Mouse (Mus musculus) intestine, embryonic 15.5 days (tissue): Measurements from ENCODE around the gene Inpp5d. TPM values are rescaled to one million over a fixed set of nuclear protein-coding genes. Genes with fewer than 3 reads are reported as not detected.

Source experiments
- ATAC-seq: fragments of 200-750 bp; cut with Nextera tagmentation; 2 replicates; pipeline ENCODE4 v1.8.0; 2017; ENCODE audit warnings: moderate TSS enrichment, moderate library complexity
- H3K27ac ChIP-seq: fragments of 300-500 bp; sonication (generic); 2 replicates; pipeline ENCODE4 v1.5.1; 2015; ENCODE audit warnings: mild to moderate bottlenecking, inconsistent platforms
- H3K27me3 ChIP-seq: fragments of 300-500 bp; sonication (generic); replicated peaks from 2 replicates; pipeline ENCODE4 v1.6.1; 2015; ENCODE audit warnings: inconsistent platforms
- H3K36me3 ChIP-seq: fragments of 300-500 bp; sonication (generic); 2 replicates; pipeline ENCODE4 v1.6.1; 2015; ENCODE audit warnings: inconsistent platforms
- H3K4me1 ChIP-seq: fragments of 300-500 bp; sonication (generic); replicated peaks from 2 replicates; pipeline ENCODE4 v1.6.1; 2015; ENCODE audit warnings: inconsistent platforms
- H3K4me2 ChIP-seq: fragments of 300-500 bp; sonication (generic); replicated peaks from 2 replicates; pipeline ENCODE4 v1.6.1; 2015; ENCODE audit warnings: mild to moderate bottlenecking, inconsistent platforms
- H3K4me3 ChIP-seq: fragments of 300-500 bp; sonication (generic); replicated peaks from 2 replicates; pipeline ENCODE4 v1.5.1; 2015; ENCODE audit warnings: inconsistent platforms
- H3K9ac ChIP-seq: fragments of 300-500 bp; sonication (generic); 2 replicates; pipeline ENCODE4 v1.6.1; 2015; ENCODE audit warnings: inconsistent platforms
- H3K9me3 ChIP-seq: fragments of 300-500 bp; sonication (generic); 2 replicates; pipeline ENCODE4 v1.6.1; 2016; ENCODE audit warnings: inconsistent platforms
- WGBS: fragments of 180-500 bp; shearing (Covaris S2); methylation state at CpG from one replicate; pipeline ENCODE4 v1.1.7; 2015; 5-methylcytosine and 5-hydroxymethylcytosine counted together
- polyA plus RNA-seq: library from polyadenylated mRNA; unstranded; fragments of >200 nt; fragmentation: Nextera tagmentation; extraction: Ambion mirVana; gene quantifications from 2 replicates; pipeline ENCODE4 v1.2.1, GENCODE M21; 2015

Gene Inpp5d
- 4.0 and 4.3 TPM in 2 replicates for polyA plus RNA-seq

DNA sequence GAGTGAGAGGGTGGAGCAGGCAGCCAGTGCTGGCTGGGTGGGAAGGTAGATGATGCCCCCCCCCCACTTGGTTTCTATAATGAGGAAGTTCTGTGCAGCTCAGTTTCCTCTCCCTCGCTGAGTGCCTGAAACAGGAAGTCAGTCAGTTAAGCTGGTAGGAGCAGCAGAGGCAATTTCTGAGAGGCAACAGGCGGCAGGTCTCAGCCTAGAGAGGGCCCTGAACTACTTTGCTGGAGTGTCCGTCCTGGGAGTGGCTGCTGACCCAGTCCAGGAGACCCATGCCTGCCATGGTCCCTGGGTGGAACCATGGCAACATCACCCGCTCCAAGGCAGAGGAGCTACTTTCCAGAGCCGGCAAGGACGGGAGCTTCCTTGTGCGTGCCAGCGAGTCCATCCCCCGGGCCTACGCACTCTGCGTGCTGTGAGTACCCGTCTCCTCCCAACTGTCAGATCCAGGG lies at the start of gene Inpp5d:
Gene Inpp5d, plus strand, starts transcription at position 102 of the 458 bp plus-strand sequence.
- Histone ChIP-seq H3K9me3 (no peaks in the 10 kb centered on the region), H3K36me3 (no peaks in the 10 kb centered on the region), H3K9ac (no peak within 1 kb of the TSS), H3K27ac (peak within 1 kb of the TSS; percentile 20; the same call in 1 of the 2 replicates), H3K27me3 (no peaks in the 10 kb centered on the region), H3K4me1 (no peaks in the 10 kb centered on the region), H3K4me2 (peak within 1 kb of the TSS; percentile 31), H3K4me3 (peak within 1 kb of the TSS; percentile 15)
- 69% methylated on average over 12 of the region's 12 CpGs for WGBS
- no peak; the same call in 1 of the 2 replicates for ATAC-seq

- peaks cover 6% of the 10 kb centered on the region; the same call in 1 of the 2 replicates for H3K4me1 ChIP-seq
- peak; percentile 26 for ATAC-seq
- H3K36me3 ChIP-seq: no peaks in the 10 kb centered on the region
- H3K9ac ChIP-seq: peak overlapping the region; percentile 37; the same call in 1 of the 2 replicates
- peak overlapping the region; percentile 92 for H3K27ac ChIP-seq
- no peaks in the 10 kb centered on the region for H3K27me3 ChIP-seq
- H3K4me3 ChIP-seq: peak overlapping the region; percentile 33
- no peaks in the 10 kb centered on the region for H3K9me3 ChIP-seq
- WGBS: 50% methylated on average over 5 of the region's 5 CpGs
- H3K4me2 ChIP-seq: peak overlapping the region; percentile 50
Observed at GRCm38 (mm10) chr1:87573261-87573660, 46.9 kb upstream of the Inpp5d start.

GRCm38 (mm10) chr1:87573800-87574215 lies 46.3 kb upstream of the Inpp5d start, which contains the start of gene Ngef:
Gene Ngef (minus strand): TSS chr1:87573870.
- WGBS: 46% methylated on average over 6 of the region's 6 CpGs
- no peaks in the 10 kb centered on the region for H3K9me3 ChIP-seq
- H3K27ac ChIP-seq: peak within 1 kb of the TSS; percentile 92
- no peaks in the 10 kb centered on the region for H3K27me3 ChIP-seq
- H3K4me3 ChIP-seq: peak within 1 kb of the TSS; percentile 33
- peak within 1 kb of the TSS; percentile 50 for H3K4me2 ChIP-seq
- H3K4me1 ChIP-seq: peaks cover 6% of the 10 kb centered on the region; the same call in 1 of the 2 replicates
- H3K9ac ChIP-seq: peak within 1 kb of the TSS; percentile 37; the same call in 1 of the 2 replicates
- peak; percentile 95 for ATAC-seq
- H3K36me3 ChIP-seq: no peaks in the 10 kb centered on the region

- 39% methylated on average over 6 of the region's 6 CpGs for WGBS
- peak overlapping the region; percentile 7; the same call in 1 of the 2 replicates for H3K4me3 ChIP-seq
- 0 out of 2 replicates have a peak overlapping the region, but pooled peaks have one; percentile 11 for H3K9ac ChIP-seq
- H3K27me3 ChIP-seq: no peaks in the 10 kb centered on the region
- no peaks in the 10 kb centered on the region for H3K9me3 ChIP-seq
- peak overlapping the region; percentile 92 for H3K27ac ChIP-seq
- no peaks in the 10 kb centered on the region for H3K36me3 ChIP-seq
- ATAC-seq: peak; percentile 48
- peak overlapping the region; percentile 49 for H3K4me2 ChIP-seq
- peaks cover 6% of the 10 kb centered on the region; the same call in 1 of the 2 replicates for H3K4me1 ChIP-seq
Observed at GRCm38 (mm10) chr1:87574353-87574752, 45.8 kb upstream of the Inpp5d start.

- H3K9ac ChIP-seq: no peak overlapping the region
- H3K9me3 ChIP-seq: no peaks in the 10 kb centered on the region
- H3K4me3 ChIP-seq: 0 out of 2 replicates have a peak overlapping the region, but pooled peaks have one; percentile 7
- WGBS: 34% methylated on average over 7 of the region's 7 CpGs
- peaks cover 6% of the 10 kb centered on the region; the same call in 1 of the 2 replicates for H3K4me1 ChIP-seq
- no peaks in the 10 kb centered on the region for H3K36me3 ChIP-seq
- H3K4me2 ChIP-seq: peak overlapping the region; percentile 49
- no peaks in the 10 kb centered on the region for H3K27me3 ChIP-seq
- ATAC-seq: peak; percentile 81
- H3K27ac ChIP-seq: peak overlapping the region; percentile 92
Observed at GRCm38 (mm10) chr1:87574785-87575184, 45.3 kb upstream of the Inpp5d start.

GRCm38 (mm10) chr1:87578965-87579364 lies 41.1 kb upstream of the Inpp5d start:
- Histone ChIP-seq H3K27ac (peak overlapping the region; percentile 63; the same call in 1 of the 2 replicates), H3K9ac (no peak overlapping the region), H3K27me3 (no peaks in the 10 kb centered on the region; the same call in 1 of the 2 replicates), H3K4me1 (peaks cover 11% of the 10 kb centered on the region; the same call in 1 of the 2 replicates), H3K36me3 (no peaks in the 10 kb centered on the region), H3K4me2 (0 out of 2 replicates have a peak overlapping the region, but pooled peaks have one; percentile 9), H3K9me3 (no peaks in the 10 kb centered on the region), H3K4me3 (no peak overlapping the region)
- WGBS: 65% methylated on average over 6 of the region's 6 CpGs
- ATAC-seq: peak; percentile 79

DNA sequence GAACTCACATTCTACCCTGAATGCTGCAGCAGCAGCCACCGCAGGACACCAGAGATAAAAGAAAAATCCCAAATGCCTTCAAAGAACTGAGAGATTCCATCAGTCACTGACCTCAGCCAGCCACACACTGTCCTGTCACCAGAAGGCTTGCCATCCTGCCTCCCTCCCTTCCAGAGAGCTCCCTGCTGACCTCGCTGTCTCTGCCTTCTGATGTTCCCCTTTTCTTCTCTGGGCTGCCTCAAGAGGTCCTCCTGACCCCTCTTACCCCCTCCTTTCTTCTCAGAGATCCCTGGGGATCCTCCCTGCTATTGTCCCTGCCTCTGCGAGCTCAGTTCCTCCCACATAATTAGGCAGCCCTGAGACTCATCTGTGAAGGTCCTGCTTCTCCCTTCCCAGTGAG lies 39.3 kb upstream of the Inpp5d start:
- H3K36me3 ChIP-seq: no peaks in the 10 kb centered on the region
- H3K4me1 ChIP-seq: 0 out of 2 replicates have a peak, but pooled peaks cover 5% of the 10 kb centered on the region
- no peak overlapping the region for H3K27ac ChIP-seq
- no peak overlapping the region for H3K4me3 ChIP-seq
- H3K27me3 ChIP-seq: no peaks in the 10 kb centered on the region; the same call in 1 of the 2 replicates
- no peak overlapping the region for H3K9ac ChIP-seq
- no peak for ATAC-seq
- no peak overlapping the region for H3K4me2 ChIP-seq
- WGBS: 36% methylated on average over 3 of the region's 3 CpGs
- no peaks in the 10 kb centered on the region for H3K9me3 ChIP-seq

DNA sequence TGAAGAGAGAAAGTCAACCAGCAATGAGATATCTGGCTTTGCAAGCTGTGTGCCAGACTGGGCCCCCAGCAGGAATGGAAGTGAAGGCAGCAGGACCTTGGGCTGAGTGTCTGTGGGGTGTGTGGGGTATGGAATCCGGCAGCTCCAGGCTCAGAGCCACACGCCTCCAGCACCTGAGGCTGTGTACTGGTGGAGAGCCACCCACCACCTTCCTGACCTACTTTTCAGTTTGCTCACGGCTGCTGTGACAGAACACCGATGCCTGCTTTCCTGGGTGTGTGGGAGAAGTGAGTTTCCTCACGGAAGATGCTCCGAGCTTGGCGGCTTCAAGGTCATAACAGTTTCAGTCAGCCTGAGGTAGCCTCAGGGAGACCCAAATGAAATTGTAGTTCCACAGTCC lies 30.9 kb upstream of the Inpp5d start:
- WGBS: 86% methylated on average over 7 of the region's 7 CpGs
- no peak overlapping the region for H3K27ac ChIP-seq
- H3K9me3 ChIP-seq: no peaks in the 10 kb centered on the region
- H3K4me1 ChIP-seq: no peaks in the 10 kb centered on the region
- H3K4me3 ChIP-seq: no peak overlapping the region
- no peak overlapping the region for H3K4me2 ChIP-seq
- H3K36me3 ChIP-seq: no peaks in the 10 kb centered on the region
- H3K9ac ChIP-seq: no peak overlapping the region
- no peaks in the 10 kb centered on the region for H3K27me3 ChIP-seq
- ATAC-seq: no peak

- Histone ChIP-seq H3K36me3 (no peaks in the 10 kb centered on the region), H3K27me3 (no peaks in the 10 kb centered on the region), H3K4me1 (no peaks in the 10 kb centered on the region), H3K4me3 (no peak overlapping the region), H3K27ac (no peak overlapping the region), H3K4me2 (no peak overlapping the region), H3K9ac (no peak overlapping the region), H3K9me3 (no peaks in the 10 kb centered on the region)
- 87% methylated on average over 8 of the region's 8 CpGs for WGBS
- no peak for ATAC-seq
Observed at GRCm38 (mm10) chr1:87589980-87590379, 30.1 kb upstream of the Inpp5d start.

DNA sequence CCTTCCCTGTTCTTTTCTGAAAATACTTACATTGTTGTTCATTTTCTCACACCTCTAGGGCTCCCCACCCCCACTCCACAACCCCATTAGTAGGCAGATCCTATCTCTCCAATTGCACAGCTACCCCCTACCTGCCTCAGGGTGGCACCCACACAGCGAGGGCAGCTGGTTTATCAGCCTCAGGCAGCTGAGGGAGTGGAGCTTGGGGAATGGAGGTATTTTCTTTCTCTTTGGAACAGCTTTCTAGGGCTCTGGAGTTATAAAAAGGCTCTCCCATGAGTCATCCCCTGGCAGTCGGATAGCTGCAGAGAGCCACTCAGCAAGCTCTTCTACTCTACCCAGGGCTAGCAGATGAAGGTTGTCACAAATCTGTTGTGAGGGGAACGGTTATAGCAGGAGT lies 25.9 kb upstream of the Inpp5d start:
- H3K36me3 ChIP-seq: no peaks in the 10 kb centered on the region
- H3K9ac ChIP-seq: no peak overlapping the region
- no peaks in the 10 kb centered on the region for H3K4me1 ChIP-seq
- no peaks in the 10 kb centered on the region for H3K9me3 ChIP-seq
- H3K4me2 ChIP-seq: no peak overlapping the region
- ATAC-seq: no peak; the same call in 1 of the 2 replicates
- H3K4me3 ChIP-seq: no peak overlapping the region
- no peaks in the 10 kb centered on the region for H3K27me3 ChIP-seq
- H3K27ac ChIP-seq: no peak overlapping the region
- 61% methylated on average over 3 of the region's 3 CpGs for WGBS

DNA sequence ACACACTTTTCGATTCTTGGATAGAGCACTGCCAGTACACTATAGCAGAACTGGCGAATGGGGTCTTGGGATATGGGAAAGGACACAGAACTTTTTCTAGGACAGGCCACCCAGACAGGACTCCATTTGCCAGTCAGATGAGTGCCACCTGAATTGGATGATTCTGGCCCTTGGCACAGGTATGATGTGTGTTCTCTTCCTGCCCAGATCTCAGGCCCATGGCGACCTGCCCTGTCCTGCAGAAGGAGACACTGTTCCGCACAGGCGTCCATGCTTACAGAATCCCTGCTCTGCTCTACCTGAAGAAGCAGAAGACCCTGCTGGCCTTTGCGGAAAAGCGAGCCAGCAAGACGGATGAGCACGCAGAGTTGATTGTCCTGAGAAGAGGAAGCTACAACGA lies 25.4 kb upstream of the Inpp5d start:
- Histone ChIP-seq H3K36me3 (no peaks in the 10 kb centered on the region), H3K4me2 (no peak overlapping the region), H3K4me3 (no peak overlapping the region), H3K4me1 (no peaks in the 10 kb centered on the region), H3K9ac (no peak overlapping the region), H3K27me3 (no peaks in the 10 kb centered on the region), H3K9me3 (no peaks in the 10 kb centered on the region), H3K27ac (no peak overlapping the region)
- no peak for ATAC-seq
- WGBS: 91% methylated on average over 10 of the region's 10 CpGs

- H3K36me3 ChIP-seq: no peaks in the 10 kb centered on the region
- no peak overlapping the region for H3K27ac ChIP-seq
- H3K9ac ChIP-seq: no peak overlapping the region
- H3K4me2 ChIP-seq: no peak overlapping the region
- H3K4me3 ChIP-seq: no peak overlapping the region
- ATAC-seq: no peak
- no peaks in the 10 kb centered on the region for H3K9me3 ChIP-seq
- WGBS: 79% methylated on average over 7 of the region's 7 CpGs
- no peaks in the 10 kb centered on the region for H3K4me1 ChIP-seq
- H3K27me3 ChIP-seq: no peaks in the 10 kb centered on the region
Observed at GRCm38 (mm10) chr1:87600533-87600932, 19.6 kb upstream of the Inpp5d start.

- Histone ChIP-seq H3K27me3 (no peaks in the 10 kb centered on the region), H3K4me2 (no peak overlapping the region), H3K9ac (no peak overlapping the region), H3K4me3 (no peak overlapping the region), H3K4me1 (no peaks in the 10 kb centered on the region), H3K9me3 (no peaks in the 10 kb centered on the region), H3K27ac (no peak overlapping the region), H3K36me3 (no peaks in the 10 kb centered on the region)
- ATAC-seq: no peak
- 80% methylated on average over 2 of the region's 2 CpGs for WGBS
Observed at GRCm38 (mm10) chr1:87601801-87602200, 18.3 kb upstream of the Inpp5d start.
